Mouse (Mus musculus): ENCODE data around the gene Ccr10. TPM values are rescaled to one million over a fixed set of nuclear protein-coding genes. Genes with fewer than 3 reads are reported as not detected.
A peak's percentile ranks its signal among the peaks of the same experiment; 100 is the strongest.

Ccr10 gene
- polyA plus RNA-seq, 1 experiment from 2014 or later: 0.06 TPM

GRCm38 (mm10) chr11:101142215-101142967, 32.9 kb downstream of the Ccr10 start:
- peaks cover 3% of the 10 kb centered on the region; the same call in 1 of the 2 replicates for H3K4me1 ChIP-seq (ENCODE audit: insufficient read depth, low read depth, low read length)
- no peaks in the 10 kb centered on the region for H3K9me3 ChIP-seq (ENCODE audit: low read length)
- DNase-seq (ENCODE audit: low spot score) (no peak), ATAC-seq (no peak)
- no peak for TF ChIP-seq EP300 (IDR thresholded peaks at IDR 0.05)
- no peak for TF ChIP-seq CTCF (IDR thresholded peaks at IDR 0.05)
- no peak overlapping the region for H3K9ac ChIP-seq (replicated peaks; ENCODE audit: low read depth)
- WGBS: 87% methylated on average over 10 of the region's 10 CpGs
- no peak overlapping the region for H3K4me2 ChIP-seq (replicated peaks; ENCODE audit: low read depth, low read length)
- H3K4me3 ChIP-seq (ENCODE audit: low read depth, low read length): no peak overlapping the region
- H3K27ac ChIP-seq (ENCODE audit: low read length): no peak overlapping the region
- H3K36me3 ChIP-seq (ENCODE audit: insufficient read depth, low read length): no peaks in the 10 kb centered on the region
- H3K27me3 ChIP-seq (replicated peaks; ENCODE audit: insufficient read depth, low read length): no peaks in the 10 kb centered on the region

- Histone ChIP-seq H3K4me3 (ENCODE audit: low read depth, low read length) (no peak overlapping the region), H3K4me2 (replicated peaks; ENCODE audit: low read depth, low read length) (no peak overlapping the region), H3K4me1 (ENCODE audit: insufficient read depth, low read depth, low read length) (peaks cover 3% of the 10 kb centered on the region; the same call in 1 of the 2 replicates), H3K9ac (replicated peaks; ENCODE audit: low read depth) (no peak overlapping the region), H3K27ac (ENCODE audit: low read length) (0 out of 2 replicates have a peak overlapping the region, but pooled peaks have one; percentile 26), H3K9me3 (ENCODE audit: low read length) (no peaks in the 10 kb centered on the region), H3K27me3 (replicated peaks; ENCODE audit: insufficient read depth, low read length) (no peaks in the 10 kb centered on the region), H3K36me3 (ENCODE audit: insufficient read depth, low read length) (no peaks in the 10 kb centered on the region)
- no peak for ATAC-seq
- WGBS: 80% methylated on average over 8 of the region's 8 CpGs
- TF ChIP-seq EP300 (IDR thresholded peaks at IDR 0.05) (no peak), CTCF (IDR thresholded peaks at IDR 0.05) (no peak)
- no peak for DNase-seq (ENCODE audit: low spot score)
Measured at GRCm38 (mm10) chr11:101141088-101141487, 34.2 kb downstream of the Ccr10 start.

- TF ChIP-seq EP300 (IDR thresholded peaks at IDR 0.05): no peak
- no peak for TF ChIP-seq CTCF (IDR thresholded peaks at IDR 0.05)
- Histone ChIP-seq H3K4me3 (ENCODE audit: low read depth, low read length) (peak overlapping the region; percentile 10; the same call in 1 of the 2 replicates), H3K27me3 (replicated peaks; ENCODE audit: insufficient read depth, low read length) (no peaks in the 10 kb centered on the region), H3K9ac (replicated peaks; ENCODE audit: low read depth) (no peak overlapping the region), H3K36me3 (ENCODE audit: insufficient read depth, low read length) (no peaks in the 10 kb centered on the region), H3K27ac (ENCODE audit: low read length) (peak overlapping the region; percentile 26; the same call in 1 of the 2 replicates), H3K4me2 (replicated peaks; ENCODE audit: low read depth, low read length) (peak overlapping the region; percentile 40), H3K4me1 (ENCODE audit: insufficient read depth, low read depth, low read length) (peaks cover 3% of the 10 kb centered on the region; the same call in 1 of the 2 replicates), H3K9me3 (ENCODE audit: low read length) (no peaks in the 10 kb centered on the region)
- DNase-seq (ENCODE audit: low spot score) (peak; percentile 85), ATAC-seq (peak; percentile 79)
- WGBS: 33% methylated on average over 14 of the region's 27 CpGs
Measured at GRCm38 (mm10) chr11:101140164-101140819, 35.0 kb downstream of the Ccr10 start.

GRCm38 (mm10) chr11:101138536-101139181, 36.6 kb downstream of the Ccr10 start:
- peak; percentile 61 for ATAC-seq
- 20% methylated on average over 15 of the region's 15 CpGs for WGBS

GRCm38 (mm10) chr11:101137000-101137399, 38.2 kb downstream of the Ccr10 start:
- no peaks in the 10 kb centered on the region for H3K27me3 ChIP-seq (replicated peaks; ENCODE audit: insufficient read depth, low read length)
- 52% methylated on average over 7 of the region's 7 CpGs for WGBS
- ATAC-seq (no peak), DNase-seq (ENCODE audit: low spot score) (no peak)
- no peak overlapping the region for H3K4me2 ChIP-seq (replicated peaks; ENCODE audit: low read depth, low read length)
- no peak overlapping the region for H3K4me3 ChIP-seq (ENCODE audit: low read depth, low read length)
- H3K9me3 ChIP-seq (ENCODE audit: low read length): no peaks in the 10 kb centered on the region
- no peak overlapping the region for H3K27ac ChIP-seq (ENCODE audit: low read length)
- no peaks in the 10 kb centered on the region for H3K4me1 ChIP-seq (ENCODE audit: insufficient read depth, low read depth, low read length)
- TF ChIP-seq CTCF (IDR thresholded peaks at IDR 0.05) (no peak), EP300 (IDR thresholded peaks at IDR 0.05) (no peak)
- no peaks in the 10 kb centered on the region for H3K36me3 ChIP-seq (ENCODE audit: insufficient read depth, low read length)
- no peak overlapping the region for H3K9ac ChIP-seq (replicated peaks; ENCODE audit: low read depth)

More at GRCm38 (mm10) chr11:101138536-101139181, 36.6 kb downstream of the Ccr10 start:
- peak; percentile 65 for DNase-seq (ENCODE audit: low spot score)
- Histone ChIP-seq H3K36me3 (ENCODE audit: insufficient read depth, low read length) (no peaks in the 10 kb centered on the region), H3K27me3 (replicated peaks; ENCODE audit: insufficient read depth, low read length) (no peaks in the 10 kb centered on the region), H3K4me3 (ENCODE audit: low read depth, low read length) (no peak overlapping the region), H3K4me1 (ENCODE audit: insufficient read depth, low read depth, low read length) (peaks cover 1% of the 10 kb centered on the region; the same call in 1 of the 2 replicates), H3K9me3 (ENCODE audit: low read length) (no peaks in the 10 kb centered on the region), H3K27ac (ENCODE audit: low read length) (no peak overlapping the region), H3K4me2 (replicated peaks; ENCODE audit: low read depth, low read length) (no peak overlapping the region), H3K9ac (replicated peaks; ENCODE audit: low read depth) (no peak overlapping the region)
- no peak for TF ChIP-seq EP300 (IDR thresholded peaks at IDR 0.05)
- no peak for TF ChIP-seq CTCF (IDR thresholded peaks at IDR 0.05)
